Mouse (Mus musculus) intestine, postnatal 0 days (tissue): Measurements from ENCODE around the gene Slc22a23. TPM values are rescaled to one million over a fixed set of nuclear protein-coding genes. Genes with fewer than 3 reads are reported as not detected.
A peak's percentile ranks its signal among the peaks of the same experiment; 100 is the strongest.

ENCODE experiments used
- ATAC-seq: fragments of 200-750 bp; cut with Nextera tagmentation; 2 replicates; pipeline ENCODE4 v1.8.0; 2017; ENCODE audit warnings: mild to moderate bottlenecking, moderate TSS enrichment, moderate library complexity
- H3K27ac ChIP-seq: fragments of 300-500 bp; sonication (generic); 2 replicates; pipeline ENCODE4 v1.5.1; 2014; ENCODE audit warnings: mild to moderate bottlenecking, low read depth, low read length, moderate library complexity
- H3K27me3 ChIP-seq: fragments of 300-500 bp; sonication (generic); replicated peaks from 2 replicates; pipeline ENCODE4 v1.6.1; 2014; ENCODE audit warnings: low read length, mixed read lengths; ENCODE audit not compliant: control insufficient read depth, insufficient read depth
- H3K36me3 ChIP-seq: fragments of 300-500 bp; sonication (generic); 2 replicates; pipeline ENCODE4 v1.6.1; 2014; ENCODE audit warnings: mild to moderate bottlenecking, moderate library complexity; ENCODE audit not compliant: control insufficient read depth, insufficient read depth
- H3K4me1 ChIP-seq: fragments of 300-500 bp; sonication (generic); replicated peaks from 2 replicates; pipeline ENCODE4 v1.6.1; 2014; ENCODE audit warnings: antibody characterized with exemption, low read length, mixed read lengths; ENCODE audit not compliant: control insufficient read depth, insufficient read depth
- H3K4me2 ChIP-seq: fragments of 300-500 bp; sonication (generic); replicated peaks from 2 replicates; pipeline ENCODE4 v1.6.1; 2014; ENCODE audit warnings: low read depth, mild to moderate bottlenecking, moderate library complexity
- H3K4me3 ChIP-seq: fragments of 300-500 bp; sonication (generic); 2 replicates; pipeline ENCODE4 v1.5.1; 2014; ENCODE audit warnings: low read depth, low read length
- H3K9ac ChIP-seq: fragments of 300-500 bp; sonication (generic); 2 replicates; pipeline ENCODE4 v1.6.1; 2014; ENCODE audit warnings: mild to moderate bottlenecking, low read depth, low read length
- H3K9me3 ChIP-seq: fragments of 300-500 bp; sonication (generic); 2 replicates; pipeline ENCODE4 v1.6.1; 2016; ENCODE audit warnings: mixed run types; ENCODE audit not compliant: control insufficient read depth
- CTCF ChIP-seq: sonication (generic); IDR thresholded peaks from 2 replicates; pipeline ENCODE4 v1.5.1; 2016; ENCODE audit warnings: low read depth, mild to moderate bottlenecking, control low read depth, antibody characterized with exemption, moderate library complexity
- WGBS: fragments of 180-500 bp; shearing (Covaris S2); extraction: QIAGEN DNeasy Blood & Tissue Kit; methylation state at CpG from one replicate; pipeline ENCODE4 v1.1.7; 2014; 5-methylcytosine and 5-hydroxymethylcytosine counted together
- polyA plus RNA-seq: library from polyadenylated mRNA; unstranded; fragments of >200 nt; fragmentation: Nextera tagmentation; extraction: Ambion mirVana; gene quantifications from 2 replicates; pipeline ENCODE4 v1.2.1, GENCODE M21; 2015

Slc22a23 gene
- polyA plus RNA-seq, 1 experiment from 2014 or later: 3.4 TPM

DNA sequence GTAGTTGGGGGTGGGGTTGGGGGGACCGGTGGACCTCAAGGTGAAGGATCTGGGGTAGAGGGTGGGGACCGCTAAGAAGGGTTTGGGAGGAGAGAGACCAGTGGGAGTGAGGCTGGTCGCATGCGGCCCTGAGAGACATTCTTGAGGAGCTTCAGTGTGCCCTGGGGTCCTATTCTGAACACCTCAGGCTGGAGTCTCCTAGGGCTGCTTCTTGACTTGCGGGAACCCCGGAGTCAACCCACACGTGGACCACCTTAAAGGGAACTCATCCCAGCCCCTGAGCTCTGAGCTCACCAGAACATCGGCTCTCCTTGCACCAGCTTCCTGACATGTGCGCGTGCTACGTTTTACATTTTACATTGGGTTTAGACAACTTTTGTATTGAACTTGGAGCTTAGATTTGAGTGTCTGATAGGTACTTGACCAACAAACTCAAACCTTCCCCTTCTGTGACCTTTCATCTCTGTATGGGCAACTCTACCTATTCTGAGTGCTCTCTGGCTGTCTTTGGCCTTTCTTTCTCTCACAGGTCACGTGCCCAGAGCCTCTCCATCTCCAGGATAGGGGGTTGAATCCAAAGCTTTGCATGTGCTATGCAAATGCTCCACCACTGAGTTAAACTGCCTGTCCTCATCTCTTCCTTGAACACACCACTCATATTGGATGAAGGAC lies 181.5 kb downstream of the Slc22a23 start:
- Histone ChIP-seq H3K4me2 (peak overlapping the region; percentile 80), H3K27me3 (no peaks in the 10 kb centered on the region), H3K9me3 (no peaks in the 10 kb centered on the region), H3K9ac (peak overlapping the region; percentile 53; the same call in 1 of the 2 replicates), H3K27ac (peak overlapping the region; percentile 80), H3K36me3 (peaks cover 8% of the 10 kb centered on the region; the same call in 1 of the 2 replicates), H3K4me1 (peaks cover 3% of the 10 kb centered on the region; the same call in 1 of the 2 replicates), H3K4me3 (peak overlapping the region; percentile 77)
- ATAC-seq: no peak
- TF ChIP-seq CTCF: no peak
- 31% methylated on average over 12 of the region's 12 CpGs for WGBS

DNA sequence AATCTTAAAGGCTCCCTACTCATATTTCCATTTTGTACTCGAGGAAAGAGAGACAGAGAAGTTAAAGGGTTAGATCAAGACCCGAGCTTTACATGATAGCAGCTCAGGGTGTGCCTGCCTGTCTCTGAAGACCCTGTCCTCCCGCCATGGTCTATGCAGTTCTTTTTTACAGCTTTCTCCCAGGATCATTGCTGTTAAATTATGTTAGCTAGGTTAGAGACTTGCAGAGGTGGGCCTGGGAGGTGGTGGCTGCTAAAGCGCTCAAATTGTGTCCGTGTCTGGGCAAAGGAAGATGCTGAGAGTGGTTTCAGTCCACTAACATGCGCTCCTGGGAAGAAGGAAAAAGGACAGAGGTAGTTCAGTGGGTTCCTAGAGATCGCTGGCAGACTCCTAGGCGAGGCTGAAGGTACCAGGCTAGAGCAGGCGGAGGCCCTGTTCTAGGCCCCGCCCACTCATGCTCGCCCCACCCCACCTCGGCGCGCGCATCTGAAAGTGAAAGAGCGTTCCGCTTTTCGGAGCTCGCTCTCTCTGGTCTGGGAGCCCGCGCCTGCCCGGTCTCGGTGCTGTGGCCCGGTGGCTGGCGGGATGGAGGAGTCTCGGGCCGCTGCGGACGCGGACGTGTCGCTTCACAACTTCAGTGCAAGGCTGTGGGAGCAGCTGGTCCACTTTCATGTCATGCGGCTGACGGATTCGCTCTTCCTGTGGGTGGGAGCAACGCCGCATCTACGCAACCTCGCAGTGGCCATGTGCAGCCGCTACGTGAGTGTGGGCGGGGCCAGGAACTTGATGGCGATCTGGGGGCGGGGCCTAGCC lies 182.3 kb downstream of the Slc22a23 start, which contains the start of gene Psmg4:
TSS of gene Psmg4 (plus strand) at position 474 of the 813 bp plus-strand sequence.
- 2% methylated on average over 44 of the region's 44 CpGs for WGBS
- no peak for TF ChIP-seq CTCF
- peaks cover 3% of the 10 kb centered on the region; the same call in 1 of the 2 replicates for H3K4me1 ChIP-seq
- H3K36me3 ChIP-seq: peaks cover 8% of the 10 kb centered on the region; the same call in 1 of the 2 replicates
- peak; percentile 98 for ATAC-seq
- H3K4me2 ChIP-seq: peak within 1 kb of the TSS; percentile 80
- peak within 1 kb of the TSS; percentile 80 for H3K27ac ChIP-seq
- H3K9ac ChIP-seq: peak within 1 kb of the TSS; percentile 53
- H3K9me3 ChIP-seq: no peaks in the 10 kb centered on the region
- H3K4me3 ChIP-seq: peak within 1 kb of the TSS; percentile 77
- H3K27me3 ChIP-seq: no peaks in the 10 kb centered on the region

DNA sequence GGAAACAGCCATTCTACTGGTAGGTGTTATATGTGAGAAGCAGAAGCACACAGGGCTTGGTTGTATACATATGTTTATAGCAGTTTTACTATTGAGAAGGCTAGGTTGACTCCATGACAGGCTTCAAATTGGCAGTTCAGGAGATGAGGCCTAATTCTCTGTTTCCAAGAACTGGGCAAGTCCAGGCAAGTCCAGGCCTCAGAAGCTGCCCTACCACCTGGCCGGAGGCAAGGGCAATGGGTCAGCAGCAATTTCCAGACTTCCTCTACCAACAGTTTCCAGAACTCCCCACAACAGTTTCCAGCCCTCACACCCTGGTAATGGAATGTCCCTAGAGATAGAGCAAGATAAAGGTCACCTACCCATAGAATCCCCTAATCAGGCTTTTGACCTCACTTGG lies 185.1 kb downstream of the Slc22a23 start:
- Histone ChIP-seq H3K27me3 (no peaks in the 10 kb centered on the region), H3K4me3 (no peak overlapping the region), H3K9ac (no peak overlapping the region), H3K4me1 (peaks cover 3% of the 10 kb centered on the region; the same call in 1 of the 2 replicates), H3K27ac (no peak overlapping the region), H3K9me3 (no peaks in the 10 kb centered on the region), H3K36me3 (no peaks in the 10 kb centered on the region), H3K4me2 (no peak overlapping the region)
- WGBS: 76% methylated on average over 1 of the region's 1 CpGs
- TF ChIP-seq CTCF: no peak
- no peak for ATAC-seq

DNA sequence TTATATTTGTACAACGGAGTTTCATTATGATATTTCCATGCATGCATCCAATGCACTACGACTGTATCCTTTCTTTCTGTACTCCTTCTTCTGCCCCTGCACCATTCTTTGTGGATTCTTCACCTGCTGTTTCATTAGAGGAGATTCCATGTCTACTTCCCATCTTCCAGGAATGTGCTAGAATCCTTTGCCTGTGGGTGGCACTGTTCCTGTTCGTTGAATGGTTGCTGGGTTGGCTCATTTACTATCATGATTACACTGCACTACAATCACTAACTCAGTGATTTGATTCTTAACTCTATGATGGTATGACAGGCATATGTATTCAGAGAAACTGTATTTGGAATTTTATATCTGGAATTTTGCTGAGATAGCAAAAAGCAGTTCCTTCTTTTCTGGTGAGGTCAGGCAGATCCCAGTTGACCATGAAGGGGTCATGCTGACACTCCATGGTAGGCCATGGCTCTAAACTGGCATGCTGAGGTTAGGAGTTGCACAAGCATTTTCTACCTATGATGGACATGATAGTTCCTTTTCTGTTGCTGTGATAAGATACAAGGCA lies 187.3 kb downstream of the Slc22a23 start:
- H3K27me3 ChIP-seq: no peaks in the 10 kb centered on the region
- ATAC-seq: no peak
- no peak overlapping the region for H3K9ac ChIP-seq
- no peaks in the 10 kb centered on the region for H3K9me3 ChIP-seq
- no peak overlapping the region for H3K27ac ChIP-seq
- no peak overlapping the region for H3K4me3 ChIP-seq
- 83% methylated on average over 3 of the region's 3 CpGs for WGBS
- H3K4me1 ChIP-seq: peaks cover 3% of the 10 kb centered on the region; the same call in 1 of the 2 replicates
- peak; percentile 18; the same call in 1 of the 2 replicates for TF ChIP-seq CTCF
- no peak overlapping the region for H3K4me2 ChIP-seq
- H3K36me3 ChIP-seq: no peaks in the 10 kb centered on the region

GRCm38 (mm10) chr13:34156840-34157185 lies 188.2 kb downstream of the Slc22a23 start:
- WGBS: 78% methylated on average over 2 of the region's 2 CpGs
- H3K27me3 ChIP-seq: no peaks in the 10 kb centered on the region
- H3K36me3 ChIP-seq: no peaks in the 10 kb centered on the region
- H3K9me3 ChIP-seq: no peaks in the 10 kb centered on the region
- no peak overlapping the region for H3K4me3 ChIP-seq
- H3K4me1 ChIP-seq: no peaks in the 10 kb centered on the region
- TF ChIP-seq CTCF: no peak
- no peak overlapping the region for H3K9ac ChIP-seq
- no peak for ATAC-seq
- H3K27ac ChIP-seq: no peak overlapping the region
- no peak overlapping the region for H3K4me2 ChIP-seq

GRCm38 (mm10) chr13:34156133-34156839 lies 188.7 kb downstream of the Slc22a23 start:
- H3K4me1 ChIP-seq: no peaks in the 10 kb centered on the region
- no peak overlapping the region for H3K27ac ChIP-seq
- H3K9me3 ChIP-seq: no peaks in the 10 kb centered on the region
- ATAC-seq: no peak
- no peak overlapping the region for H3K4me3 ChIP-seq
- no peak for TF ChIP-seq CTCF
- no peaks in the 10 kb centered on the region for H3K27me3 ChIP-seq
- 64% methylated on average over 8 of the region's 8 CpGs for WGBS
- no peaks in the 10 kb centered on the region for H3K36me3 ChIP-seq
- H3K9ac ChIP-seq: no peak overlapping the region
- H3K4me2 ChIP-seq: no peak overlapping the region
